Mouse (Mus musculus) midbrain, embryonic 10.5 days (tissue): ENCODE results near the gene Apol6. TPM values are rescaled to one million over a fixed set of nuclear protein-coding genes. Genes with fewer than 3 reads are reported as not detected.

Experiments used
- DNase-seq: peaks from one replicate; pipeline ENCODE4 v3.0.0-alpha.2; 2017; ENCODE audit warnings: low spot score
- H3K27ac ChIP-seq: fragments of 300-500 bp; sonication (generic); replicated peaks from 2 replicates; pipeline ENCODE4 v1.5.1; 2016; ENCODE audit warnings: mild to moderate bottlenecking
- H3K27me3 ChIP-seq: fragments of 300-500 bp; sonication (generic); 2 replicates; pipeline ENCODE4 v1.6.1; 2016; ENCODE audit warnings: low read depth, mild to moderate bottlenecking; ENCODE audit not compliant: poor library complexity, severe bottlenecking
- H3K36me3 ChIP-seq: fragments of 300-500 bp; sonication (generic); 2 replicates; pipeline ENCODE4 v1.6.1; 2016; ENCODE audit warnings: mild to moderate bottlenecking, moderate library complexity
- H3K4me1 ChIP-seq: fragments of 300-500 bp; sonication (generic); 2 replicates; pipeline ENCODE4 v1.6.1; 2016
- H3K4me3 ChIP-seq: fragments of 300-500 bp; sonication (generic); 2 replicates; pipeline ENCODE4 v1.5.1; 2016; ENCODE audit warnings: mild to moderate bottlenecking, moderate library complexity
- H3K9me3 ChIP-seq: fragments of 300-500 bp; sonication (generic); replicated peaks from 2 replicates; pipeline ENCODE4 v1.6.1; 2016; ENCODE audit warnings: mild to moderate bottlenecking
- WGBS: fragments of 180-500 bp; shearing (Covaris S2); methylation state at CpG from one replicate; pipeline ENCODE4 v1.1.7; 2016; 5-methylcytosine and 5-hydroxymethylcytosine counted together
- polyA plus RNA-seq: library from polyadenylated mRNA; unstranded; fragments of >200 nt; fragmentation: Nextera tagmentation; extraction: Ambion mirVana; gene quantifications from 2 replicates; pipeline ENCODE4 v1.2.1, GENCODE M21; 2016

Apol6 gene
- polyA plus RNA-seq, 1 experiment from 2014 or later = not detected

DNA sequence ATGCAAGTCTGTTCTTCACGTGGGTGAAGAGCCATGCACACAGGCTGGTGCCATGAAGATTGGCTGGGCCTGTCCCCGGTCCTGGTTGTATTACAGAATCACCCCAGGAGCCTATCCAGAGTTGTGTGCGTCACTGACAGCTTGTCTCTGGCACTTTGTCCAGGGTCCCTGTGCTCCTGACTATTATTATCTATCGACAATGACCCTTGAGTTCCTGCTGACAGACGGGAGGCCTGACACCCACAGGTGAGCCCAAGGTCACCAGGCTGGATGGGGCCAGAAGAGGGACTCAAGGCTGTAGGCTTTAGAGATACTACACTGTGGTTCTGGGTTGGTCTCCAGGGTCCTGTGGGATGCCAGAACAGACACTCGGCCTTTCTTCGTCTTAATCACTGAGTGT is 25.0 kb upstream of the Apol6 start:
- 90% methylated on average over 7 of the region's 7 CpGs for WGBS
- no peak for DNase-seq
- Histone ChIP-seq H3K36me3 (no peaks in the 10 kb centered on the region), H3K27ac (no peak overlapping the region), H3K4me3 (no peak overlapping the region), H3K27me3 (no peaks in the 10 kb centered on the region), H3K4me1 (peaks cover 6% of the 10 kb centered on the region; the same call in 1 of the 2 replicates), H3K9me3 (no peaks in the 10 kb centered on the region)

DNA sequence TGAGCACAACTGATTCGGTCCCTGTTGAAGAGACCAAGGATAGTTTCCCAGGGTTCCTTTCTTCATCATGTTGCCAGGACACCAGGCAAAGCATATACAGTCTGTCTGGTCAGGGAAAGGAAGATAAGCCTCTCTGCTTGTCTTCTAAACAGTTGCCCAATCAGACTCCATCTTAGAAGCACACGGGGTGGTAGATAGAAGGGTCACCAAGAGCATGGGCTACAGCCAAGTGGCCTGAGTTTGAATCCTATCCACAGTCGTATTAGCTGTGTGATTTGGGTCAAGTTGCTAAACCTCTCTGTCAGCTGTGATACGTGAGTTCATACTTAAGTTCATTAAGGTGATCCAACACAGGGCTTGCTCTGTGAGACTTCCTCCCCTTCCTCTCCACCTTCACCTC is 24.4 kb upstream of the Apol6 start:
- Histone ChIP-seq H3K27ac (no peak overlapping the region), H3K36me3 (no peaks in the 10 kb centered on the region), H3K27me3 (no peaks in the 10 kb centered on the region), H3K4me3 (no peak overlapping the region), H3K4me1 (peaks cover under 1% of the 10 kb centered on the region; the same call in 1 of the 2 replicates), H3K9me3 (no peaks in the 10 kb centered on the region)
- 86% methylated on average over 4 of the region's 4 CpGs for WGBS
- DNase-seq = no peak

GRCm38 (mm10) chr15:77021056-77021455 is 23.5 kb upstream of the Apol6 start:
- Histone ChIP-seq H3K4me3 (no peak overlapping the region), H3K27me3 (no peaks in the 10 kb centered on the region), H3K36me3 (no peaks in the 10 kb centered on the region), H3K4me1 (peaks cover 8% of the 10 kb centered on the region), H3K9me3 (no peaks in the 10 kb centered on the region), H3K27ac (no peak overlapping the region)
- 90% methylated on average over 3 of the region's 3 CpGs for WGBS
- no peak for DNase-seq

GRCm38 (mm10) chr15:77021851-77022250 is 22.7 kb upstream of the Apol6 start:
- no peaks in the 10 kb centered on the region for H3K36me3 ChIP-seq
- DNase-seq = no peak
- H3K4me3 ChIP-seq = no peak overlapping the region
- H3K9me3 ChIP-seq = no peaks in the 10 kb centered on the region
- WGBS = 86% methylated on average over 4 of the region's 4 CpGs
- H3K4me1 ChIP-seq = peaks cover 13% of the 10 kb centered on the region
- H3K27me3 ChIP-seq = no peaks in the 10 kb centered on the region
- no peak overlapping the region for H3K27ac ChIP-seq

DNA sequence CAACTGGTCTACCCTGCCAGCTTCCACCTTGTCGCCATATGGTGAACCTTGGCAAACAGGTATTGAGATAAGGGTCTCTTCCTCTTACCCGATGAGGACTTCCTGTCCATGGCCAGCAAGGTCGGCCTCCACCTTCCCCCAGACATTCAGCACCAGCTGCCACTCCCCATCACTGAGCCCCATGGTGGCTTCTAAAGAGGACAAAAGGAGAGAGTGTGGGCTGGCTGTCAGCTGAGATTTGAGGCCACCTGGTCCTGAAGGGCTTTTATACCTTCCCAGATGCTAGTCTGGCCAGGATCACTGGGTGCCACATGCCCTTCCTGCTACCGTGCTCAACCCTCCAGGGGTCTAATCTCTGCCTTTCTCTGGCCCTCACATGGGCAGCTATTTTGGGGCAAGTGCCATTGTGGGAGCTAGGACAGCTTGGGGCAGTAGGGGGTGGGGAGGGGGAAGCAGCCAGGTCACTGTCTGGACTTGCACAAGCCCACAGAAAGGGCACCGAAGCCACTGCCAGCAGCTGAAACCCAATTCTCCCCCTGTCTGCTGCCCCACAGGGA is 22.1 kb upstream of the Apol6 start:
- H3K9me3 ChIP-seq = no peaks in the 10 kb centered on the region
- 81% methylated on average over 5 of the region's 5 CpGs for WGBS
- no peak for DNase-seq

DNA sequence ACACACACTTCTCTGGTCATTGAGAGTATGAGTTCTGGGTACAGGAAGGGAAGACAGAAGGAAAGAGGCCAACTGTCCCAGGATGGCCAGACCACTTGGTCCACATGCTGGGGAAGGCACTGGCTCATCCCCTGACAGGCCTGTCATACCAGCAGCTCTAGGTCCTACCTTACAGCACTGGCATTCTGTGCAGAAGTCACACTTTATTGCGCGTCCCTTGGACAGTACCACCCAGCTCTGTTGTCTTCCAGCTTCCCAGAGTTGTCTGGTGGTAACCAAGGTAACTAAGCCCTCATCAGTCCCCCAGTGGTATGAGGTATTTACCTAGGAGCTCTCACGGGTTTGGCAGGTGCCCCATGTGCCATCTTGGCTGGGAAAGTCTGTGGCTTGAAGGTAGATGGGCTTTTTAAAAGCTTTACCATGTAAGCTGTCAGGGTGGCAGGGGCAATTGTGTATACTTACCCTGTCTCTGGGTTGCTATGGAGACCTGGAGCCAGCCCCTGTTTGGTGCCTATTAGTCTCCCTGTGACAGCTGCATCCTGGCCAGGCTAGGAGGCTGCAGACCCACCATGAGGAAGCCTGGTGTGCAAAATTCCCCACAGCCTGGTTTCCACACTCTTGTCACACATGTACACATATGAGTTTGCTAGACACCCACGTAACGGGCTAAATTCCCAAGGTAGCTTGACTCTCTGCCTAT is 18.5 kb upstream of the Apol6 start:
- Histone ChIP-seq H3K27ac (peak overlapping the region; percentile 55; the same call in 1 of the 2 replicates), H3K27me3 (no peaks in the 10 kb centered on the region), H3K4me3 (no peak overlapping the region), H3K36me3 (no peaks in the 10 kb centered on the region), H3K4me1 (peaks cover 20% of the 10 kb centered on the region), H3K9me3 (no peaks in the 10 kb centered on the region)
- DNase-seq = no peak
- 64% methylated on average over 5 of the region's 5 CpGs for WGBS

More for the DNA sequence above, 22.1 kb upstream of the Apol6 start:
- no peaks in the 10 kb centered on the region for H3K27me3 ChIP-seq
- H3K4me3 ChIP-seq = no peak overlapping the region
- no peak overlapping the region for H3K27ac ChIP-seq
- no peaks in the 10 kb centered on the region for H3K36me3 ChIP-seq
- peaks cover 13% of the 10 kb centered on the region for H3K4me1 ChIP-seq

- Histone ChIP-seq H3K27me3 (no peaks in the 10 kb centered on the region), H3K4me1 (peaks cover 20% of the 10 kb centered on the region), H3K4me3 (no peak overlapping the region), H3K9me3 (no peaks in the 10 kb centered on the region), H3K27ac (peak overlapping the region; percentile 49; the same call in 1 of the 2 replicates), H3K36me3 (no peaks in the 10 kb centered on the region)
- no peak for DNase-seq
- WGBS = 89% methylated on average over 3 of the region's 3 CpGs
Observed at GRCm38 (mm10) chr15:77027117-77027516, 17.4 kb upstream of the Apol6 start.

GRCm38 (mm10) chr15:77027675-77028074 is 16.9 kb upstream of the Apol6 start:
- H3K27me3 ChIP-seq = no peaks in the 10 kb centered on the region
- 73% methylated on average over 6 of the region's 6 CpGs for WGBS
- no peaks in the 10 kb centered on the region for H3K9me3 ChIP-seq
- H3K4me1 ChIP-seq = peaks cover 20% of the 10 kb centered on the region
- H3K4me3 ChIP-seq = no peak overlapping the region
- no peak for DNase-seq
- no peaks in the 10 kb centered on the region for H3K36me3 ChIP-seq
- H3K27ac ChIP-seq = peak overlapping the region; percentile 49; the same call in 1 of the 2 replicates

DNA sequence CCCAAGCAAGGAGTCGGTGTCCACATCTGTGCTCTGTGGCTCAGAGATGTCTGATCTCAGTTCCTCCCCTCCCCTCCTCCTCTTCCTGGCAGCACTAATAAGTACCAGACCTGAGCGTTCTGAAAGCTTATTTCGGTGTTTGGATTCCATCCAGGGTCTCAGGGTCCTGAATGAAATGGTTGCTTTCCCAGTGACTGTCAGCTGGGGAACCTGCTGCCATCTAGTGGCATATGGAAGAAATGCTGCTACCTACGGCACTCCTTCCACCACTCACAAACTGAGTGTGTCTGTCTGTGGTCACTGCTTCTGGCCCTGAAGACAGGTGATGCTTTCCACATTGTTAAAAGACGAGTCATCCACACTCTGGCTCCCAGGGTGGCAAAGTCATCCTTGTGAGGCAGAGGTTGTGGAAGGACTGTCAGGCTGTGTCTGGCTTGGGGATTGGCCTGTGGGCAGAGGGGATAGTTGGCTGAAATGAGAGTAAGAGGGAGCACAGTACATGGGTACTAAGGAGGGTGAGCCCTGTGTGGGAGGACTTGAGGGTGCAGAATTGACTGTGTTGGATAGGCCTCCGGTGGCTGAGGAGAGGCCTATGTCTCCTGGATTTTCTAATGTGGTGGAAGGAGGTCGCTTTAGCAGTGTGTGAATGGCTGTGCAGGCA is 15.1 kb upstream of the Apol6 start:
- Histone ChIP-seq H3K4me1 (peaks cover 20% of the 10 kb centered on the region), H3K36me3 (no peaks in the 10 kb centered on the region), H3K27ac (no peak overlapping the region), H3K4me3 (no peak overlapping the region), H3K9me3 (no peaks in the 10 kb centered on the region), H3K27me3 (no peaks in the 10 kb centered on the region)
- peak; percentile 71 for DNase-seq
- WGBS = 36% methylated on average over 7 of the region's 7 CpGs

GRCm38 (mm10) chr15:77031271-77031670 is 13.3 kb upstream of the Apol6 start:
- Histone ChIP-seq H3K36me3 (no peaks in the 10 kb centered on the region), H3K4me3 (no peak overlapping the region), H3K9me3 (no peaks in the 10 kb centered on the region), H3K27me3 (no peaks in the 10 kb centered on the region), H3K27ac (no peak overlapping the region), H3K4me1 (peaks cover 9% of the 10 kb centered on the region)
- WGBS = 52% methylated on average over 3 of the region's 3 CpGs
- DNase-seq = no peak

GRCm38 (mm10) chr15:77034526-77034925 is 10.0 kb upstream of the Apol6 start:
- Histone ChIP-seq H3K4me1 (peaks cover 19% of the 10 kb centered on the region), H3K27me3 (no peaks in the 10 kb centered on the region), H3K27ac (0 out of 2 replicates have a peak overlapping the region, but pooled peaks have one; percentile 13), H3K4me3 (no peak overlapping the region), H3K36me3 (no peaks in the 10 kb centered on the region), H3K9me3 (no peaks in the 10 kb centered on the region)
- no peak for DNase-seq
- 82% methylated on average over 6 of the region's 6 CpGs for WGBS

- no peak overlapping the region for H3K4me3 ChIP-seq
- no peak for DNase-seq
- peaks cover 23% of the 10 kb centered on the region for H3K4me1 ChIP-seq
- H3K27ac ChIP-seq = peak overlapping the region; percentile 55; the same call in 1 of the 2 replicates
- no peaks in the 10 kb centered on the region for H3K36me3 ChIP-seq
- no peaks in the 10 kb centered on the region for H3K9me3 ChIP-seq
- WGBS = 90% methylated on average over 3 of the region's 3 CpGs
- H3K27me3 ChIP-seq = no peaks in the 10 kb centered on the region
Observed at GRCm38 (mm10) chr15:77035643-77036042, 8.9 kb upstream of the Apol6 start.
